Mouse (Mus musculus): Measurements from ENCODE around the gene Ephb2. TPM values are rescaled to one million over a fixed set of nuclear protein-coding genes. Genes with fewer than 3 reads are reported as not detected.

The Ephb2 gene
- polyA plus RNA-seq, 1 experiment from 2014 or later = 2.3 TPM

GRCm38 (mm10) chr4:136860022-136860421, 24.2 kb upstream of the Ephb2 start:
- TF ChIP-seq EP300 (optimal IDR thresholded peaks at IDR 0.05) = no peak
- peak; percentile 44 for TF ChIP-seq CTCF (IDR thresholded peaks at IDR 0.05; ENCODE audit: low read depth)
- no peak overlapping the region for H3K4me2 ChIP-seq (replicated peaks; ENCODE audit: low read depth)
- 87% methylated on average over 7 of the region's 7 CpGs for WGBS
- DNase-seq (ENCODE audit: low spot score) = no peak
- no peaks in the 10 kb centered on the region for H3K9me3 ChIP-seq (ENCODE audit: control insufficient read depth, low read length)
- H3K36me3 ChIP-seq (ENCODE audit: control insufficient read depth, insufficient read depth, low read length) = no peaks in the 10 kb centered on the region
- ATAC-seq (ENCODE audit: low FRiP score, low TSS enrichment) = no peak
- no peak overlapping the region for H3K4me3 ChIP-seq (ENCODE audit: low read depth, low read length)
- no peaks in the 10 kb centered on the region; the same call in 1 of the 2 replicates for H3K4me1 ChIP-seq (replicated peaks; ENCODE audit: control insufficient read depth, insufficient read depth)
- no peak overlapping the region for H3K9ac ChIP-seq (ENCODE audit: low read length)
- no peaks in the 10 kb centered on the region for H3K27me3 ChIP-seq (ENCODE audit: control insufficient read depth, insufficient read depth, low read length)
- H3K27ac ChIP-seq (replicated peaks) = no peak overlapping the region

GRCm38 (mm10) chr4:136855081-136855480, 19.3 kb upstream of the Ephb2 start:
- DNase-seq (ENCODE audit: low spot score) (no peak), ATAC-seq (ENCODE audit: low FRiP score, low TSS enrichment) (no peak)
- H3K9ac ChIP-seq (ENCODE audit: low read length) = no peak overlapping the region
- no peaks in the 10 kb centered on the region for H3K9me3 ChIP-seq (ENCODE audit: control insufficient read depth, low read length)
- no peak overlapping the region for H3K4me3 ChIP-seq (ENCODE audit: low read depth, low read length)
- 40% methylated on average over 6 of the region's 6 CpGs for WGBS
- no peak overlapping the region for H3K27ac ChIP-seq (replicated peaks)
- H3K27me3 ChIP-seq (ENCODE audit: control insufficient read depth, insufficient read depth, low read length) = no peaks in the 10 kb centered on the region
- H3K4me1 ChIP-seq (replicated peaks; ENCODE audit: control insufficient read depth, insufficient read depth) = no peaks in the 10 kb centered on the region
- no peak overlapping the region for H3K4me2 ChIP-seq (replicated peaks; ENCODE audit: low read depth)
- no peak for TF ChIP-seq EP300 (optimal IDR thresholded peaks at IDR 0.05)
- TF ChIP-seq CTCF (IDR thresholded peaks at IDR 0.05; ENCODE audit: low read depth) = peak; percentile 57
- no peaks in the 10 kb centered on the region for H3K36me3 ChIP-seq (ENCODE audit: control insufficient read depth, insufficient read depth, low read length)

- H3K27ac ChIP-seq (replicated peaks) = no peak overlapping the region
- no peaks in the 10 kb centered on the region for H3K9me3 ChIP-seq (ENCODE audit: control insufficient read depth, low read length)
- H3K36me3 ChIP-seq (ENCODE audit: control insufficient read depth, insufficient read depth, low read length) = no peaks in the 10 kb centered on the region
- H3K27me3 ChIP-seq (ENCODE audit: control insufficient read depth, insufficient read depth, low read length) = no peaks in the 10 kb centered on the region
- H3K4me1 ChIP-seq (replicated peaks; ENCODE audit: control insufficient read depth, insufficient read depth) = no peaks in the 10 kb centered on the region
- TF ChIP-seq CTCF (IDR thresholded peaks at IDR 0.05; ENCODE audit: low read depth) = no peak
- TF ChIP-seq EP300 (optimal IDR thresholded peaks at IDR 0.05) = no peak
- no peak for DNase-seq (ENCODE audit: low spot score)
- H3K9ac ChIP-seq (ENCODE audit: low read length) = no peak overlapping the region
- no peak overlapping the region for H3K4me3 ChIP-seq (ENCODE audit: low read depth, low read length)
- WGBS = 58% methylated on average over 12 of the region's 12 CpGs
- ATAC-seq (ENCODE audit: low FRiP score, low TSS enrichment) = no peak
- H3K4me2 ChIP-seq (replicated peaks; ENCODE audit: low read depth) = no peak overlapping the region
Observed at GRCm38 (mm10) chr4:136852989-136853388, 17.2 kb upstream of the Ephb2 start.

GRCm38 (mm10) chr4:136852119-136852518, 16.3 kb upstream of the Ephb2 start:
- 45% methylated on average over 5 of the region's 5 CpGs for WGBS
- Histone ChIP-seq H3K9me3 (ENCODE audit: control insufficient read depth, low read length) (no peaks in the 10 kb centered on the region), H3K4me3 (ENCODE audit: low read depth, low read length) (no peak overlapping the region), H3K27ac (replicated peaks) (no peak overlapping the region), H3K27me3 (ENCODE audit: control insufficient read depth, insufficient read depth, low read length) (no peaks in the 10 kb centered on the region), H3K36me3 (ENCODE audit: control insufficient read depth, insufficient read depth, low read length) (no peaks in the 10 kb centered on the region), H3K4me2 (replicated peaks; ENCODE audit: low read depth) (no peak overlapping the region), H3K9ac (ENCODE audit: low read length) (no peak overlapping the region), H3K4me1 (replicated peaks; ENCODE audit: control insufficient read depth, insufficient read depth) (no peaks in the 10 kb centered on the region)
- TF ChIP-seq CTCF (IDR thresholded peaks at IDR 0.05; ENCODE audit: low read depth) (no peak), EP300 (optimal IDR thresholded peaks at IDR 0.05) (no peak)
- ATAC-seq (ENCODE audit: low FRiP score, low TSS enrichment) (no peak), DNase-seq (ENCODE audit: low spot score) (no peak)

- TF ChIP-seq CTCF (IDR thresholded peaks at IDR 0.05; ENCODE audit: low read depth) (no peak), EP300 (optimal IDR thresholded peaks at IDR 0.05) (no peak)
- 68% methylated on average over 4 of the region's 4 CpGs for WGBS
Observed at GRCm38 (mm10) chr4:136848565-136848964, 12.8 kb upstream of the Ephb2 start.

GRCm38 (mm10) chr4:136847166-136847565, 11.4 kb upstream of the Ephb2 start:
- no peaks in the 10 kb centered on the region for H3K27me3 ChIP-seq (ENCODE audit: control insufficient read depth, insufficient read depth, low read length)
- no peaks in the 10 kb centered on the region for H3K4me1 ChIP-seq (replicated peaks; ENCODE audit: control insufficient read depth, insufficient read depth)
- H3K4me2 ChIP-seq (replicated peaks; ENCODE audit: low read depth) = no peak overlapping the region
- H3K36me3 ChIP-seq (ENCODE audit: control insufficient read depth, insufficient read depth, low read length) = no peaks in the 10 kb centered on the region
- H3K4me3 ChIP-seq (ENCODE audit: low read depth, low read length) = no peak overlapping the region
- TF ChIP-seq EP300 (optimal IDR thresholded peaks at IDR 0.05) (no peak), CTCF (IDR thresholded peaks at IDR 0.05; ENCODE audit: low read depth) (no peak)
- no peak for ATAC-seq (ENCODE audit: low FRiP score, low TSS enrichment)
- 66% methylated on average over 6 of the region's 6 CpGs for WGBS
- no peak for DNase-seq (ENCODE audit: low spot score)
- H3K27ac ChIP-seq (replicated peaks) = no peak overlapping the region
- no peaks in the 10 kb centered on the region for H3K9me3 ChIP-seq (ENCODE audit: control insufficient read depth, low read length)
- no peak overlapping the region for H3K9ac ChIP-seq (ENCODE audit: low read length)

More at GRCm38 (mm10) chr4:136848565-136848964, 12.8 kb upstream of the Ephb2 start:
- ATAC-seq (ENCODE audit: low FRiP score, low TSS enrichment) (no peak), DNase-seq (ENCODE audit: low spot score) (no peak)
- no peak overlapping the region for H3K4me2 ChIP-seq (replicated peaks; ENCODE audit: low read depth)
- H3K4me3 ChIP-seq (ENCODE audit: low read depth, low read length) = no peak overlapping the region
- no peaks in the 10 kb centered on the region for H3K36me3 ChIP-seq (ENCODE audit: control insufficient read depth, insufficient read depth, low read length)
- H3K27ac ChIP-seq (replicated peaks) = no peak overlapping the region
- no peaks in the 10 kb centered on the region for H3K9me3 ChIP-seq (ENCODE audit: control insufficient read depth, low read length)
- no peaks in the 10 kb centered on the region for H3K4me1 ChIP-seq (replicated peaks; ENCODE audit: control insufficient read depth, insufficient read depth)
- no peaks in the 10 kb centered on the region for H3K27me3 ChIP-seq (ENCODE audit: control insufficient read depth, insufficient read depth, low read length)
- H3K9ac ChIP-seq (ENCODE audit: low read length) = no peak overlapping the region
